Mouse (Mus musculus): ENCODE measurements around the gene Gpc5. TPM values are rescaled to one million over a fixed set of nuclear protein-coding genes. Genes with fewer than 3 reads are reported as not detected.

Gpc5 gene
- polyA plus RNA-seq, 1 experiment from 2014 or later = 2.5 TPM

DNA sequence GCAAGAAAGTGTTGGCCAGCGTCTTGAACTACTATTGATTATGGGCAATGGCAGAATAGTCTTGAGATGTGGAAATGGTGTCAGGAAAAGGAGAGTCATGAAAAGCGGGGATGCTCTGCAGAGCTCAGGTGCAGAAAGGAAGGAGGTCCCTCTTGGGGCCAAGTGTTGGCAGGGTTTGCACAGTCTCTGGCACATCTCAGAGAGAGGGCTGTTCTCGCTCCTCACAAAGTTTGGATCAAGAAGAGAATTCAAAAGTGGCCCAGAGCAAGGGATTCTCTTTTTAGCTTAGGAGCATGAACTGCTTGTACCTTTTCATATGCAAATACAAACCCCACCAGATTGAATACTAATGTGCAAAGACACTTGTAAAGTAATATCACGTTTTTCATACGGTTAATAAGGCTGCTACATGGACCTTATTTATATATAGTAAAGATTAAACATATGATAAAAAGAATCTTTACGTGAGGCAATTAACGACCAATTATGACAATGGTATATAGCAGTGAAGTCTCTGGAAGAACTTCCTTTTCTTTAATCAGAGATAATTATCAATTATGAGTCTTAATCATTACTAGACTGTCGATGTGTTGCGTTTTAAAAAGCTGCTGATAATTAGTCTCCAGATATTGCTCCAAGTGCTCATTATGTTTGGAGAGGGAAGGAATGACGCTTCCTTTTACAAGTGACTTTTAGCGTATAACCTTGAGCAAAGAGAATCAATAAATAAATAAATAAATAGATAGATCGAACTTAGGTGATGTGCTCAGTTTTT, 10.1 kb upstream of the Gpc5 start:
- DNase-seq (ENCODE audit: low spot score) = no peak
- no peak for ATAC-seq (ENCODE audit: insufficient number of reproducible peaks, low FRiP score, low TSS enrichment, low read depth)
- no peak overlapping the region for H3K4me3 ChIP-seq (ENCODE audit: low read depth, low read length)
- no peak overlapping the region for H3K9ac ChIP-seq (ENCODE audit: low read length)
- H3K4me2 ChIP-seq (ENCODE audit: low read depth, severe bottlenecking) = no peak overlapping the region
- no peaks in the 10 kb centered on the region for H3K27me3 ChIP-seq (ENCODE audit: control insufficient read depth, insufficient read depth, low read length)
- 83% methylated on average over 12 of the region's 12 CpGs for WGBS
- H3K9me3 ChIP-seq (ENCODE audit: control insufficient read depth, low read length) = no peaks in the 10 kb centered on the region
- peaks cover 2% of the 10 kb centered on the region; the same call in 1 of the 2 replicates for H3K4me1 ChIP-seq (ENCODE audit: control insufficient read depth, insufficient read depth, low read length)
- H3K27ac ChIP-seq (replicated peaks; ENCODE audit: low read depth, low read length) = no peak overlapping the region
- H3K36me3 ChIP-seq (ENCODE audit: control insufficient read depth, insufficient read depth, low read length) = no peaks in the 10 kb centered on the region

DNA sequence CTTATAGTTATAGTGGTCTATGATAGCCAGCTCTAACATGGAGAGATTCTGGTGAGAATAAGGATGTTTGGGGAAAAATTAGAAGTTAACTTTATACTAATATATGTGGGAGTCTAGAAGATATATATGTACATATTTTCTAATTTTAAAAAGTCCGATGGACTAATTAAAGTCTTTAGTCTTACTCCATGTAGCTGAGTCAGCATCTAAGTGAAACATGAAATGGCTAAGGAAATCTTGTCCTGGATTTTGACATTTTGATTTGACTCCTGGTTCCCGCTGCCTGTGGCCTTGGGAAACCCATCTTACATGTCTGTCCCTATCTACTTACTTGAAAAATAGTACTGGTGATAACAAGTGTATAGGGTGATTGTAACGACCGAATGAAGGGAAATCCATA, 1.5 kb upstream of the Gpc5 start:
- Histone ChIP-seq H3K9me3 (ENCODE audit: control insufficient read depth, low read length) (no peaks in the 10 kb centered on the region), H3K4me1 (ENCODE audit: control insufficient read depth, insufficient read depth, low read length) (0 out of 2 replicates have a peak, but pooled peaks cover 3% of the 10 kb centered on the region), H3K4me3 (ENCODE audit: low read depth, low read length) (no peak overlapping the region), H3K9ac (ENCODE audit: low read length) (no peak overlapping the region), H3K36me3 (ENCODE audit: control insufficient read depth, insufficient read depth, low read length) (no peaks in the 10 kb centered on the region), H3K27me3 (ENCODE audit: control insufficient read depth, insufficient read depth, low read length) (0 out of 2 replicates have a peak, but pooled peaks cover 5% of the 10 kb centered on the region), H3K4me2 (ENCODE audit: low read depth, severe bottlenecking) (no peak overlapping the region), H3K27ac (replicated peaks; ENCODE audit: low read depth, low read length) (no peak overlapping the region)
- no peak for ATAC-seq (ENCODE audit: insufficient number of reproducible peaks, low FRiP score, low TSS enrichment, low read depth)
- 89% methylated on average over 4 of the region's 4 CpGs for WGBS
- DNase-seq (ENCODE audit: low spot score) = no peak

DNA sequence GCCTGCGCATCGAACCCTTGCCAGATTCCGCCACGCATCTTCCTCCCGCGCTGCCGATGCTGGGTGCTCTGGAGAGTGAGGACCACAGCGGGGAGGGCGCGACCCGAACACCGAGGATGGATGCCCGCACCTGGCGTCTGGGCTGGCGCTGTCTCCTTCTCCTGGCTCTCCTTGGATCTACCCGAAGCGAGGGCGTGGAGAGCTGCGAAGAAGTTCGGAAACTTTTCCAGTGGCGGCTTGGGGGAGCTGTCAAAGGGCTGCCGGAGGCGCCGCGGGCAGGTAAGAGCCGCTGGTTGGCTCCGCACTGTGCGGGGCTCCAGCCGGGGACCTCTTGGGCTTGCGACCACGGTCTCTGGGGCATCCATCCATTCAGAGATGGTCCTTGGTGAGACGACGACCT, 495 bp downstream of the Gpc5 start:
- Histone ChIP-seq H3K4me3 (ENCODE audit: low read depth, low read length) (peak overlapping the region; percentile 68), H3K4me1 (ENCODE audit: control insufficient read depth, insufficient read depth, low read length) (0 out of 2 replicates have a peak, but pooled peaks cover 3% of the 10 kb centered on the region), H3K27ac (replicated peaks; ENCODE audit: low read depth, low read length) (no peak overlapping the region), H3K27me3 (ENCODE audit: control insufficient read depth, insufficient read depth, low read length) (0 out of 2 replicates have a peak, but pooled peaks cover 5% of the 10 kb centered on the region), H3K9me3 (ENCODE audit: control insufficient read depth, low read length) (no peaks in the 10 kb centered on the region), H3K36me3 (ENCODE audit: control insufficient read depth, insufficient read depth, low read length) (no peaks in the 10 kb centered on the region), H3K9ac (ENCODE audit: low read length) (peak overlapping the region; percentile 60), H3K4me2 (ENCODE audit: low read depth, severe bottlenecking) (peak overlapping the region; percentile 97)
- WGBS = under 1% methylated on average over 33 of the region's 33 CpGs
- DNase-seq (ENCODE audit: low spot score) (no peak), ATAC-seq (ENCODE audit: insufficient number of reproducible peaks, low FRiP score, low TSS enrichment, low read depth) (peak; percentile 54)

DNA sequence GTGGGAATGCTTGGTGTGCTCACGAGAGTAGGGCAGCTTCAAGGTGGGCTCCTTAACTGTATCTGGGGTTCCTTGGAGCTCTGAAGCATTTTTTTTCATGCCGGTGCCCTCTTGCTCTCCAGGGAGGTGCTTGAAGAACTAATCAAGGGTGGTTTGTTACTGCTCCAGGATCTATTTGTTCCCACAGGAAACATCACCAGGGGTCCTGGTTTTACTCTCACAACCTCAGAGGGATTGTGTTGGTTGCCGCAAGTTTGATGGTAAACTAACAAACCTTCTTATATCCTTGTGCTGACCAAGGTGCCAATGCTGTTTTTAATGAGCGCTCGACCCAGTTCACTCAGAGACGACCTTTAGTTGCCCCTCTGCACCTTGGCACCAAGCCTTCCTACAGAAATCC, 937 bp downstream of the Gpc5 start:
- H3K4me2 ChIP-seq (ENCODE audit: low read depth, severe bottlenecking) = peak overlapping the region; percentile 97
- no peak overlapping the region; the same call in 1 of the 2 replicates for H3K9ac ChIP-seq (ENCODE audit: low read length)
- 0 out of 2 replicates have a peak, but pooled peaks cover 5% of the 10 kb centered on the region for H3K27me3 ChIP-seq (ENCODE audit: control insufficient read depth, insufficient read depth, low read length)
- WGBS = 15% methylated on average over 6 of the region's 6 CpGs
- H3K4me3 ChIP-seq (ENCODE audit: low read depth, low read length) = peak overlapping the region; percentile 68
- no peaks in the 10 kb centered on the region for H3K9me3 ChIP-seq (ENCODE audit: control insufficient read depth, low read length)
- H3K36me3 ChIP-seq (ENCODE audit: control insufficient read depth, insufficient read depth, low read length) = no peaks in the 10 kb centered on the region
- no peak overlapping the region for H3K27ac ChIP-seq (replicated peaks; ENCODE audit: low read depth, low read length)
- DNase-seq (ENCODE audit: low spot score) (no peak), ATAC-seq (ENCODE audit: insufficient number of reproducible peaks, low FRiP score, low TSS enrichment, low read depth) (no peak)
- H3K4me1 ChIP-seq (ENCODE audit: control insufficient read depth, insufficient read depth, low read length) = 0 out of 2 replicates have a peak, but pooled peaks cover 3% of the 10 kb centered on the region

DNA sequence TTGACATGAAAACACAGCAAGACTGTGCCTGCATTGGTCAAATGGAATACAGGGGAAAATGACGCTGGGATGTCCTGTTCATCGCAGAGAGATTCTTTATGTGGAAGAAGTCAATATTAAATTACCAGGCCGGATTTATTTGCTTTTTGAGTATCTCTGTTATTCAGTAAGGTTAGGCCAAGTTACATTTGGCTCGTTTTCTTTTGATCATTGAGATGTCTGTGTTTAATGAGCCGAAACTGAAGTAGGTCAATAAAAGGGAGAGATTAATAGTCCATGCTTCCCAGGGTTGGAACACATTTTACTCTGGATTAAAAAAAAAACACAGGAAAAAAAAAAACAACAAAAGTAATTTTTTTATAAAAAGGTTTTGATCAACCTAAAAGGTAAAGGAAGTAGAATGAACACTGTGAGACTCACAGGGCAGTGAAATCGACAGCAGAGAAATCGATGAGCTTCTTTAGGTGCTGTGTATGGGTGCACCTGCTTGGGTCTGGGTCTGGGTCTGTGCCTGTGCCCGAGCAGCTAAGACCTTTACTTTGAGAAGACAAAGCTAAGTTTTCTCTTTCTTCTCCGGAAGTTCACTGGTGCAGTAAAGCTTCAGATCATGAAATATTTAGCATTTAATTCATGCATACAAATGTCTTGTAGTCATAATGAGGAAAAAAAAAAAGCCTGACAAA, 8.7 kb downstream of the Gpc5 start:
- Histone ChIP-seq H3K27me3 (ENCODE audit: control insufficient read depth, insufficient read depth, low read length) (no peaks in the 10 kb centered on the region), H3K4me1 (ENCODE audit: control insufficient read depth, insufficient read depth, low read length) (no peaks in the 10 kb centered on the region), H3K9me3 (ENCODE audit: control insufficient read depth, low read length) (no peaks in the 10 kb centered on the region), H3K27ac (replicated peaks; ENCODE audit: low read depth, low read length) (no peak overlapping the region), H3K4me3 (ENCODE audit: low read depth, low read length) (no peak overlapping the region), H3K4me2 (ENCODE audit: low read depth, severe bottlenecking) (no peak overlapping the region), H3K36me3 (ENCODE audit: control insufficient read depth, insufficient read depth, low read length) (no peaks in the 10 kb centered on the region), H3K9ac (ENCODE audit: low read length) (no peak overlapping the region)
- DNase-seq (ENCODE audit: low spot score) = no peak
- ATAC-seq (ENCODE audit: insufficient number of reproducible peaks, low FRiP score, low TSS enrichment, low read depth) = no peak
- WGBS = 83% methylated on average over 9 of the region's 9 CpGs

DNA sequence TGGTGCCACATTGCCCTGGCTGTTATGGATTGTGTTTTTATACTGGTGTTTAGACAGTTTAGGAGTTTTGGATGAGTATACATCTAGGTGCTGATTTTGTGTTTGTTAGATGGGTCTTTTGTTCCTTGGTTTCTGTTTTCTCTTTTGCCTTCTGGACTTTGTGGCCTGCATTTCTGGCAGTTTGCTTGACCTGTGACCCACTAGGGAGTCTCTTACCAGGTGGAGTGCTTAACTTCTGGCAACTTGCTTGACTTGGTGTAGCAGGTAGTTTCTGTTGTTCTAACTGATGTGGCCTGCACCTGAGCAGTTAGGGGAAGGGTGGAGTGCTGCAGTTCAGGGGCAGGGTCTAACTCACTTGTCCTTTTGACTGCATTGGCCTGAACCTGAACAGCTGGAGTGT, 14.3 kb downstream of the Gpc5 start:
- H3K27ac ChIP-seq (replicated peaks; ENCODE audit: low read depth, low read length) = no peak overlapping the region
- no peak for DNase-seq (ENCODE audit: low spot score)
- no peak overlapping the region for H3K4me2 ChIP-seq (ENCODE audit: low read depth, severe bottlenecking)
- H3K4me1 ChIP-seq (ENCODE audit: control insufficient read depth, insufficient read depth, low read length) = no peaks in the 10 kb centered on the region
- H3K36me3 ChIP-seq (ENCODE audit: control insufficient read depth, insufficient read depth, low read length) = no peaks in the 10 kb centered on the region
- H3K4me3 ChIP-seq (ENCODE audit: low read depth, low read length) = no peak overlapping the region
- no peak for ATAC-seq (ENCODE audit: insufficient number of reproducible peaks, low FRiP score, low TSS enrichment, low read depth)
- H3K27me3 ChIP-seq (ENCODE audit: control insufficient read depth, insufficient read depth, low read length) = no peaks in the 10 kb centered on the region
- H3K9me3 ChIP-seq (ENCODE audit: control insufficient read depth, low read length) = no peaks in the 10 kb centered on the region
- no peak overlapping the region for H3K9ac ChIP-seq (ENCODE audit: low read length)

DNA sequence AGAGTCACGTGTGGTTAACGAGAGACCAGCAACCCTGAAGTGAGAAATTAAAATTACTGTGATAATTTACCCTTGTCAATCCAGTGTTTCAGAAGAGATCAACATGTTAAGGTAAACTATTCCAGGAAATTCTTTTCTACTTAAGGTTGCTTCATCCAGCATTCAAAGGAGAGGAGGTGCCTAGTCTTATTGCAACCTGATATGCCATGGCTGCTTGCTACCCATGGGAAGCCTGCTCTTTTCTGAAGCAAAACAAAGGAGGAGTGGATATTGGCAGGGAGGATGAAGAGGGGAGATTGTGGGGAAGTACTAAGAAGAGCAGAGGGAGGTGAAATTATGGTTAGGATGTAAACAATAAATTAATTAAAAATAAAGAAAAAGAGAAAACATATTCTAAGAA, 15.5 kb downstream of the Gpc5 start:
- WGBS = 29% methylated on average over 2 of the region's 2 CpGs
- Histone ChIP-seq H3K4me1 (ENCODE audit: control insufficient read depth, insufficient read depth, low read length) (no peaks in the 10 kb centered on the region), H3K4me3 (ENCODE audit: low read depth, low read length) (no peak overlapping the region), H3K4me2 (ENCODE audit: low read depth, severe bottlenecking) (no peak overlapping the region), H3K27me3 (ENCODE audit: control insufficient read depth, insufficient read depth, low read length) (no peaks in the 10 kb centered on the region), H3K9ac (ENCODE audit: low read length) (no peak overlapping the region), H3K27ac (replicated peaks; ENCODE audit: low read depth, low read length) (no peak overlapping the region), H3K36me3 (ENCODE audit: control insufficient read depth, insufficient read depth, low read length) (no peaks in the 10 kb centered on the region), H3K9me3 (ENCODE audit: control insufficient read depth, low read length) (no peaks in the 10 kb centered on the region)
- ATAC-seq (ENCODE audit: insufficient number of reproducible peaks, low FRiP score, low TSS enrichment, low read depth) (no peak), DNase-seq (ENCODE audit: low spot score) (no peak)

DNA sequence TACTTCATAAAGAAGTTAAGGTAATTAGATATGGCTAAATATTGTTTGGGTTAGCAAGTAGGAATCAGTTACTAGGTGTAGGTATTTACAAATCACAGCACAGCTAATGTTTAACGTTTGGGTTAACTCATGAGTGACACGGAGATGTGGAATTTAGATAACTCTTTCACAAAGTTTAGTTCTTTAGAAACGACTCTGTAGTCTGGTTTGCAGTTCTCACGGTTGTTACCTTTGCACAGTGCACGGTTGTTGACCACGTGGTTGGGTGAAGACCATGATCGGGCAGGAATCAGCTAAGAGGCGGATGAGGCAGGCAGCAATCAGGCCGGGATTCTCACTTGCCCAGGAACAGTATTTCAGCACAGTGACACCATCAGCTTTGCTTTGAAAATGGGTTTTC, 26.6 kb downstream of the Gpc5 start:
- DNase-seq (ENCODE audit: low spot score) (no peak), ATAC-seq (ENCODE audit: insufficient number of reproducible peaks, low FRiP score, low TSS enrichment, low read depth) (no peak)
- H3K27me3 ChIP-seq (ENCODE audit: control insufficient read depth, insufficient read depth, low read length) = no peaks in the 10 kb centered on the region
- H3K27ac ChIP-seq (replicated peaks; ENCODE audit: low read depth, low read length) = no peak overlapping the region
- H3K4me1 ChIP-seq (ENCODE audit: control insufficient read depth, insufficient read depth, low read length) = no peaks in the 10 kb centered on the region
- H3K9me3 ChIP-seq (ENCODE audit: control insufficient read depth, low read length) = no peaks in the 10 kb centered on the region
- WGBS = 88% methylated on average over 9 of the region's 9 CpGs
- H3K9ac ChIP-seq (ENCODE audit: low read length) = no peak overlapping the region
- no peak overlapping the region for H3K4me3 ChIP-seq (ENCODE audit: low read depth, low read length)
- H3K36me3 ChIP-seq (ENCODE audit: control insufficient read depth, insufficient read depth, low read length) = no peaks in the 10 kb centered on the region
- no peak overlapping the region for H3K4me2 ChIP-seq (ENCODE audit: low read depth, severe bottlenecking)
